Mouse (Mus musculus): ENCODE data around the gene Fah. TPM values are rescaled to one million over a fixed set of nuclear protein-coding genes. Genes with fewer than 3 reads are reported as not detected.

The Fah gene
- total RNA-seq, 2 experiments from 2014 or later, result 59.6 to 77.1 TPM

GRCm38 (mm10) chr7:84596002-84596401, 10.5 kb downstream of the Fah start:
- DNase-seq (ENCODE audit: low spot score in 2 of 2), result no peak

- no peak for DNase-seq (ENCODE audit: low spot score in 2 of 2)
Observed at GRCm38 (mm10) chr7:84594917-84595303, 11.6 kb downstream of the Fah start.

- peak in 1 of 2 experiments; percentile 19 for DNase-seq (ENCODE audit: low spot score in 2 of 2)
Observed at GRCm38 (mm10) chr7:84594087-84594916, 12.2 kb downstream of the Fah start.

- peak in 1 of 2 experiments; percentile 6 for DNase-seq (ENCODE audit: low spot score in 2 of 2)
Observed at GRCm38 (mm10) chr7:84591347-84591746, 15.2 kb downstream of the Fah start.

GRCm38 (mm10) chr7:84590622-84591021, 15.9 kb downstream of the Fah start:
- peak in 1 of 2 experiments; percentile 2 for DNase-seq (ENCODE audit: low spot score in 2 of 2)

- no peak for DNase-seq (ENCODE audit: low spot score in 2 of 2)
Observed at GRCm38 (mm10) chr7:84587101-84587783, 19.3 kb downstream of the Fah start.

GRCm38 (mm10) chr7:84586360-84587100, 20.0 kb downstream of the Fah start:
- DNase-seq (ENCODE audit: low spot score in 2 of 2), result no peak

GRCm38 (mm10) chr7:84585086-84585485, 21.4 kb downstream of the Fah start:
- no peak for DNase-seq (ENCODE audit: low spot score in 2 of 2)

GRCm38 (mm10) chr7:84579769-84580168, 26.8 kb downstream of the Fah start:
- DNase-seq (ENCODE audit: low spot score in 2 of 2), result peak in 1 of 2 experiments; percentile 2

GRCm38 (mm10) chr7:84578841-84579240, 27.7 kb downstream of the Fah start:
- no peak for DNase-seq (ENCODE audit: low spot score in 2 of 2)

GRCm38 (mm10) chr7:84577034-84577433, 29.5 kb downstream of the Fah start:
- DNase-seq (ENCODE audit: low spot score in 2 of 2), result no peak

- DNase-seq (ENCODE audit: low spot score in 2 of 2), result no peak
Observed at GRCm38 (mm10) chr7:84566200-84566599, 40.3 kb downstream of the Fah start.

- DNase-seq (ENCODE audit: low spot score in 2 of 2), result no peak
Observed at GRCm38 (mm10) chr7:84564236-84564635, 42.3 kb downstream of the Fah start.

GRCm38 (mm10) chr7:84560500-84560899, 46.0 kb downstream of the Fah start:
- DNase-seq (ENCODE audit: low spot score in 2 of 2), result no peak

GRCm38 (mm10) chr7:84557332-84557731, 49.2 kb downstream of the Fah start:
- DNase-seq (ENCODE audit: low spot score in 2 of 2), result no peak

- no peak for DNase-seq (ENCODE audit: low spot score in 2 of 2)
Observed at GRCm38 (mm10) chr7:84555294-84555693, 51.2 kb downstream of the Fah start.

- no peak for DNase-seq (ENCODE audit: low spot score in 2 of 2)
Observed at GRCm38 (mm10) chr7:84551472-84551871, 55.0 kb downstream of the Fah start.

GRCm38 (mm10) chr7:84546667-84547066, 59.9 kb downstream of the Fah start:
- DNase-seq (ENCODE audit: low spot score in 2 of 2), result no peak

GRCm38 (mm10) chr7:84544946-84545345, 61.6 kb downstream of the Fah start:
- DNase-seq (ENCODE audit: low spot score in 2 of 2), result no peak
